Mouse (Mus musculus): ENCODE data around the gene Srpk2.
A peak's percentile ranks its signal among the peaks of the same experiment; 100 is the strongest.
"Not testable (repeated sequence)": the region's sequence is repeated elsewhere in the genome, so short reads cannot be mapped to it uniquely, and the experiment has no call there.

The Srpk2 gene

DNA sequence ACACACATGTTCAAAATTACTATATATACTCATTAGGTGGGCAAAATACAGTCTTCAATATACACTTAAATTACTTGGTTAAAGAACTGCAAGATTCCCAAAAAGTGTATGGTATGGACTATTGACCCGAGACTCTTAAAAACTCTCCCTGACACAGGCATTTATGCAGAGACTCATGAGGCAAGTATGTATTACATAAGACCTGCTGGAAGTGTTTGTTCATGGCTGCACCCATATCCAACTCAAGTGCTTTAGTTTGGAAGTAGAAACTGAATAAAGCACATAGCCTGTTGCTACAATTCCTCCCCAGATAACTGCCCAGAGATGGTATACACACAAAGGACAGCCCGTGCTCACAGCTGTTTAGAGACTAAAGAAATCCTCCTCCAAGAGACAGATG, 123.2 kb downstream of the Srpk2 start:
- no peak for DNase-seq

DNA sequence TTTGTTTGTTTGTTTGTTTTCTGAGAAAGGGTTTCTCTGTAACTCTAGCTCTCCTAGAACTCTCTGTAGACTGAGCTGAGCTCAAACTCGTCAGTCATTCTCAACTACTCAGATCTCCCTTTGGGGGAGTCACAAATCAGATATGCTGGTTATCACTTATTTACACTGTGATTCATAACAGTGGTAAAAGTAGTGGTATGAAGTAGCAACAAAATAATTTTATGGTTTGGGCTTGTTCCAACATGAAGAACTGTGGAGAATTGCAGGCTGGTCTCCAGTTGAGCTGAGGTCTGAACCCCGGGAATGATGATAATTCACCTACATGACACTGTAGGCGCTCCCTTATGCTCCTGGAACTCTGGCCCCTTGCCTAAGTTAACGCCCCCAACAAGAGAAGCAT, 124.2 kb downstream of the Srpk2 start:
- DNase-seq = no peak

DNA sequence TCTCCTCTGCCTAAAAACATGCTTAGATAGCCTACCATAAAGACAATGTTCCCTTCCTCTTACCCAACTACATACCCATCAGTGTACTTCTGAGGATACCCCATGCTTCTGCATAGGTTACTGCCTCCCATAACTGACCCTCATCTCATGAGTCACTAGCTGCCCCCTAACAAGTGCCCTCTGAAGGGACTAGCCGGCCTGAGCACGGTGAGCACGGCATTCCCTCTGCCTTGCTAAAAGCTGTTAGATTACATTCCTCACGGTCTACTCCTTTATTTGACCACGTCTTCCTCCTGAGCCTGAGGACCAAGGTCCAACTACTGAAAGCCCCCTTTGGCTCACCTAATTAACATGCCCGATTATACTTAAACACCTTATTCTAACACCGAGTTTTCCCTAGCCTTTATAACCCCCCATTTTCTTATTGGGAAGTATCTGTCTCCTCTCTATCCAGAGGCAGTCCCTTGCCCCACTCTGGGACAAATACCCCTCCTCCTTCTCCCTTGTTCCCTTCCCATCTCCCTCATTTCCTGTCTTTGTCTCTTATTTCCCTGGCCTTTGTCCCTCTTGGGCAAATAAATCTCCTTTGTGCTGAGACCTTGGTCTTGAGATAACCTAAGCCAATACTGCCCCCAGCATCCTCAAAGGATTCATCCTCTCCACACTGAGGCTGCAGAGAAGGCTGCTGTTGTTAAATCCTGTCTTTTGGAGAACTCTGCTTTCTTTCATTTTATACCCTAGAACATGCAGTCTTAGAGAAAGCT, 128.2 kb downstream of the Srpk2 start:
- DNase-seq = no peak

DNA sequence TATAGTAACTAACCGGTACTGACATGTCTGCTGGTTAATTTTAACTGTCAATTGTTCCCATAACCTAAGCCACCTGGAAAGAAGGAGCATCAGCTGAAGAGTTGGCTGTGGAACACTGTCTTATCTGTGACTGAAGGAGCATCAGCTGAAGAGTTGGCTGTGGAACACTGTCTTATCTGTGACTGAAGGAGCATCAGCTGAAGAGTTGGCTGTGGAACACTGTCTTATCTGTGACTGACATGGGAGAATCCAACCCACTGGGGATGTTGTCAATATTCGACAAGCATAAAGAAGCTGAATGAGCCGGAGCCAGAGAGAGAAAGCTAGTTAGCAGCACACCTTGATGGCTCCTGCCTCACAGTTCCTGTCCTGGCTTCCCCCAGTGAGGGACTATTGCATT, 131.1 kb downstream of the Srpk2 start:
- not testable (repeated sequence) for DNase-seq

DNA sequence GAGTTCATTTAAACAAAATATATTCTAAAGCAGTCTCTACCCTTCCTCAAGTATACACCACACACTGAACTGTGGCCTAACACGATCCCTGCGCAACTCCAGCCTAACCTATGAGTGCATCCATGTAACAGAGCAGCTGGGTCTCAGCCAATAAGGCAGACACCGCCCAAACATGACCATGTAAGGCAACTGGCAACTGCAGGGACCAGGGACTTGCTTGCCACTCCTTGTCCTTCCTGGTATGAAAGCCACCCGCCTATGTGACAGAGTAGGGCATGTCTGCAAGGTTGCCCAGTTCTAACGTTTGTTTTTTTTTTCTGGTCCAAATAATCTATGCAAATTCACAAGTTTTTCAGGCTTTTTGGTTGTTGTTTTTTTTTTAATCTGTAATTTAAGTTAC, 132.7 kb downstream of the Srpk2 start:
- DNase-seq = peak in 1 of 2 experiments; percentile 42

DNA sequence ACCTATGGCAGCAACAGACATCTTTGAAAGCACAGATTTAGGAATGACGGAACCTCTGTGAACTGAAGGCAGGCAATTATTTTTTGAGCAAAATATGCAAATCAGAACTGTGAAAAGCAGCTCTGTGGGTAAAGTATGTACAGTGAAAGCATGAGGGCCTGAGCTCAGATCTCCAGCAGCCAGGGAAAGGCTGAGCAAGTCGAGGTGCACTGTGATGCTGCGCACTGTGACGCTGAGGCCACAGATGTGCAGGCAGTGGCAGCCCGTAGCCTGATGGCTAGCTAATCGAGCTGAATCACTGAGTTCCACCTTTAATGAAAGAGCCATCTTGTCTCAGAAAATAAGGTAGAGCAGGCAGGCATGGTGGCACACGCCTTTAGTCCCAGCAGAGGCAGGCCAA, 148.7 kb downstream of the Srpk2 start:
- no peak for DNase-seq

DNA sequence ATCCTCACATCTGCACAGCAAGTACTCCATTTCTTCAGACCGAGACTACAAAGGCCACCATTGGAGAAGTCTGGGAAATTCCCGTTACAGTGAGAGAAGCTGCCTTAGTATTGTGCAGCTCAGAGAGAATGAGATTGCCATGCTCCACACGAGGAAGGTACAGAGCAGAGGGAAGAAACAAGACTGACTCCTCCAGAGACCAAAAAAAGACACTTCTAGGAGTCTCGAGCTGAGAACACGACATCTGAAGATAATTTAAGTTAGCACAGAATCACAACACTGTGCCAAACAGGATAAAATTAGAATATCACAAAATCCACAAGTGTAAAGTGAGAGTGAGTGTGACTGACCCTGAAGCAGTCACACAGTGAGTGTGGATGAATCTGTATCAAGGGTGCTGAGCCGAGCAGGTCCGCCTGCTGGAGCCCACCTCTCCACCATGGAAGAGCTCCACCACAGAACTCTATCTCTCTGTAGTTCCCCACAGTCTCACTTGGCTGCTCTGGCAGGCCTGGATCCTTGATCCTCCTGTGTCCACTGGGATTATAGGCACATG, 152.8 kb downstream of the Srpk2 start:
- DNase-seq = no peak

DNA sequence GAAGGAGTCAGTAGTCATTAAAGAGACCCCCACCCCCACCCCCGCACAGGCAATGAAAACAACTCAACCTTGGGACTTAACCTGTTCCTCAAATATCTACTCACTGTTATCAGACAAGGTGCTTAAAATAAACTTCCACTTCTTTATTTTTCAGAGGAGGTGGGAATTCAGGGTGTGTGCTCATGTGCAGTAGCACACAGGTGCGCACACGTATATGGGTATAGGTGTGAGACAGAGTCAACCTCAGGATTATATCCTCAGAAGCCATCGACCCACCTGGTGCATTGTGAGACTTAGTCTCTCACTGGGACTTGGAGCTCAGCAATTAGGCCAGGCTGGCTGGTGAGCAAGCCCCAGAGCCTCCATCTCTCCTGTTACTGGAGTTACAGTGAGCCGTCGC, 153.3 kb downstream of the Srpk2 start:
- DNase-seq = no peak

DNA sequence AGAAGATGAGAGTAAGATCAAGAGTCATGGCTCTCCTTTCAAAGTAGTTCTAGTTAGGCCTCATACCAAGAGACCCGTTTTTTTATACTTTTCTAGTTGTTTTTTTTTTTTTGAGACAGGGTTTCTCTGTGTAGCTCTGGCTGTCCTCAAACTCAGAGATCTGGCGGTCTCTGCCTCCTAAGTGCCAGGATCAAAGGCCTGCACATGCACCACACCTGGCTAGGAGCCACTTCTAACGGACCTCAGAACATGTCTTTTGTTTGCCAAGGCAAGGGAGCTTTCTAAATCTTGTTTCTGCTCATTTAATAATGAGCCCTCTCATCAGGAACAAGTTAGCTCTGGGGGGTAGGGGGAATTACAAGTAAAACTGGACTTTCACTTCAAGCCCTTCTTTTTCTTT, 159.8 kb downstream of the Srpk2 start:
- no peak for DNase-seq

DNA sequence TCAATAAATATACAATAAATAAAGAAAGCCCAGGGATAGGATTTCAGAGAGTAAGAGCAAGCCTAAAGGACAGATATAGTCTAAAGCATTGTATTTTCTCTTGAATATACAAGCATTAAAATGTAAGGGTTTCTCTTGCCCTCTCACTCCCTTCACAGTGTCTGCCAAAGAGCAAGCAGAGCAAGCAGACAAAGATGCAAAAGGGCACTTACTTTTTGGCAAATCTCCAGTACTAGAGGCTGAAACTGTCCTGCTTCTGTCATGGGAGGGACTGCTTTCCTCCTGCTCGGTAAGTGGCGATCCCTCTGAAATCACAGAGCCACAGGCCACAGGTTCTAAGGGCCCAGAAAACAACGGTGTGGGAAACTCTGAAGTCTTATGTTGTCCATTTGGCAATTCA, 160.5 kb downstream of the Srpk2 start:
- no peak for DNase-seq

DNA sequence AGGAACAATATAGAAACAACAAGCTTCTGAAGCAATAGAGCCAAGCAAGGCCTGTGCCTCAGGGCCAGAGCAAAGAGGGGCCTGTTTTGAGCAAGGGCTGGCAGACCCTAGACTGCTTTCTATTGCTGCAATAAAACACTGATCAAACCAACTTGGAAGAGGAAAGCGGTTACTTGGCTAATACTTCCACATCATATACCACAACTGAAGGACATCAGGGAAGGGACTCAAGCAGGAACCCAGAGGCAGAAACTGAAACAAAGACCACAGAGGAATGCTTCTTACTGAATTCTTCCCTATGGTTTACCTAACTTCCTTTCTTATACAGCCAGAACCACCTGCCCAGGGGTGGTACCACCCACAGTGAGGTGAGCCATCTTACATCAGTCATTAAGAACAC, 162.8 kb downstream of the Srpk2 start:
- no peak for DNase-seq

DNA sequence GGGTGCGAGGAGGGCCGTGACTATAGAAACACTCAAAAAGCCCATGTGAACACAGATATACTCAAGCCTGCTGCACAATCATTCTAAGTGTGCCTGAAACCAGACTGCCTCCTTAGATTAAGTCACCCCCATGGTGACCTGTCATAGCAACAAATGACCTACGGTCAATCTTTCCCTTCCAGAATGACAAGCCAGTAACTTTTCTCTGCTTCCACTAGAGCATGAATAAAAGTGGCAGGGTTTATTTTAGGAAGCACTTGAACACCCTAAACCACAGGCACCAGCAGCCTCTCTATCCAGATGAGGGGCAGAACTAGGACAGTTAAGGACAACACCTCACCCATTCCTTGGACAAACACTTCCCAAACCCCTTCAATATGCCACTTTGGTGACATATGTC, 164.7 kb downstream of the Srpk2 start:
- DNase-seq = no peak

DNA sequence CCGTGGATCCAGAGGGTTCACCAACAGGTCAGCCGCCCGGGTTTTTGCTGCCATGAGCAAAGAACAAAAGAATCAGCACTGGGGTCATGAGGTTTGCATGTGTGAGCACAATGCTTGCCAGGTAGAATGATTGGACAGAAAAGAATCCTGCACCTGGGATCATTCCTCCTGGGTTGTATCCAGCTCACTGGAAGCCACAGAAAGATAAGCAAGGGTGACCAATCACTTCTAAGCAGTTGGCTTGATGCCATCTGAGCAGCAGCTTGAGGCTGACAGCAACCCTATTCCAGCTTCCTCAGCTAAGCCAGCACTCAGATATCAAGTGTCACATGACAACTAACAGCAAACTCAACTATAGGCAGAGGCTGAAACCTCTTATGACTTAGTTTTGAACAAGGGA, 165.7 kb downstream of the Srpk2 start:
- peak; percentile 48 for DNase-seq

DNA sequence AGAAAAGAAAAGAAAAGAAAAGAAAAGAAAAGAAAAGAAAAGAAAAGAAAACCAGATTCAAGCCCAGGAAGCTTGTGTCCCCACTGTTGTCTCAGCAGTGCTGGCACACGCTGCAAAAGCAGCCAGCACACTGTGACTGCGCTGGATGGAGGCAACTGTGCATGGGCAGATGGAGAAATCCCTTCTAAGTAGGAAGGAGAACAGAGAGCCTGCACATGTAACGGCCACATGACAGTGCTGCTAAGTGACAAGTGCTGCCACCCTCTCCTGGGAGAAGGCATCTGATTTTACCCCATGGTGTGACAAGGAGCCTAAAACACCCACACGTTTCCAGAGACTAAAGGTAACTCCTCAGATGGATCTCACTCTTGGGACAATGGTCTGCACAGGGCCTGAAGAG, 166.6 kb downstream of the Srpk2 start:
- no peak for DNase-seq

DNA sequence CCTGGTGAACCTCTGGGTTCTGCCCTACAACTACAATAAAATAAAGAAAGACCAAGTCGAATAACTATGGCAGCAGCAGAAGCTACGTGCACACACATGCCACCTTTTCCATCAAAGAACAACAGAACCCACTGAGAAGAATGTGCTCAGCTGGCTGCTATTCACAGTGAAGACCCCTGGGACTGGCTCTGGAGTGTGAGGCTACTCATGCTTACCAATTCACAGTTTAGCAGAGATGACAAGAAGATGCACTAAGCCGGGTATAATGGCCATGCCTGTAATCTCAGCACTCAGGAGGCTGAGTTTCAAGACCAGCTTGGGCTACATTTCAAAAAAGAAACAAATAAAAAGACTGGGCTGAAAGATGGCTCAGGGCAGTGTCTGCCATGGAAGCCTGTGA, 167.5 kb downstream of the Srpk2 start:
- DNase-seq = no peak

DNA sequence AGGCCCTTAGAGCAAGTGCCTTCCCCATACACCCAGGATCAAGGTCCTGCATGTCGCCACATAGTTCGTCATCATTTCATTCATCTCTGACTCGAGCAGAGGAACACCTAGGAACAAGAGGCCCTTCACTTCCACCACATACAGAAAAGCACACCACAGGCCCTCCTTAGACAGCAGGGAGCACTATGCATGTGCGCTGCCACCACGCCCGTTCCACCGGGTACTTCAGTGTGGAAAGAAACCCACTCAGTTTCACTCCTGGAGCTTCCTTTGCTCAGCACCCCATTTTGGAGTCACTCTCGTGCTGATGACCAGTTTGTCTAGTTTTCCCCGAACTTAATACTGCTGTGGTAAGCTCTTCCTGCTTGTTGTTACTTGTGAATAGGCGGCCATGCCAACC, 169.4 kb downstream of the Srpk2 start:
- no peak for DNase-seq

DNA sequence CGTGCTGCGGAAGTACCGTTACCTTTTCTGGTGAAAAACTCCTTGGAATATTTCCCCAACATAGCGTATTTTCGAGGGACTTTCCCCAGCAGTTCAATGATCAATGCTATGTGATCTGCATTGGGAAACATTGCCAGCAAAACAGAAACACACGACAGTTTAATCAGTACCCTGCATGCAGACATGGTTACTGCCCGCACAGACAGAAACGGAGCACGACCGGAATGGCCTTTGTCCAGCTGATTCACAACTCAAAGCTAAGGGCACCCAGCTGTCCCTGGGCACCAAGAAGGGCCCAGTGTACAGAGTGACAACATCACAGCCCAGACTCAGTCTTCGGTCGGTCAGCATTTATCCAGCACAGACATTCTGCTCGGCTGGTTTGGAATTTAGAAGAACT, 170.9 kb downstream of the Srpk2 start:
- peak; percentile 29 to 67 for DNase-seq

DNA sequence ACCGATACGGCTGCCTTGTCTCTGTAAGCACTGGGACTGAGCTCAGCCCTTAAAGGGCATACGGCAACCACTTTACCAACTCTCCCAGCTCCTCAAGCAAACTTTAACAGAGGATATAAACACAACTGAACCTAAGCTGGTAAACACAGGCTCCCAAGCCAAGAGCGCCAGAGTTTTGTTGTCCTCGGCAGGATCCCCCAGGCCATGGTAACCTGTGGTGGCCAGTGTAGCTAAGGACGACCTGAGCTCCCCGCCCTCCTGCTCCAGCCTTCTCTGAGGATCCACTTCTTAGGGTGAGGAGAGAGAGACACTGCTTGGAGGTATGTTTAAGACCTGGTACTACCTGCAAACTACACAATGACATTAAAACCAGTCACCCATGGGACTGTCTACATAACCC, 171.9 kb downstream of the Srpk2 start:
- no peak for DNase-seq

DNA sequence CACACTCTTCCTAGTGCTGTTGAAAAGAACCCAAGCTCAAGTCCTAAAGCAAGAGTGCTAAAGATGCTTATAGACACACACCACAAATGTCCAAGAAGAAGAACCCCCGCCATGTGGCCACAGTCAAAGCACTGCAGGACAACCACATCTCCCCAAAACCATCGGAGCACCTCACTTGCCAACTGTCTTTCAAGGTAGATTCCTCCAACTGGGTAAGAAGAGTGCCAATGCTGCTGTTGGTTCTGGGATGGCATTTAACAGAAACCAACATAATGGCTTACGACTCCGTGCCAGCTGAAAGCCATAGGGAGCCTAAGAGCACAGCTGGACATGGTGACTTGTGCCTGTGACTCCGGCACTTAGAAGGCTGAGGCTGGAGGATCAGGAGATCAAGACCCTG, 173.0 kb downstream of the Srpk2 start:
- no peak for DNase-seq

DNA sequence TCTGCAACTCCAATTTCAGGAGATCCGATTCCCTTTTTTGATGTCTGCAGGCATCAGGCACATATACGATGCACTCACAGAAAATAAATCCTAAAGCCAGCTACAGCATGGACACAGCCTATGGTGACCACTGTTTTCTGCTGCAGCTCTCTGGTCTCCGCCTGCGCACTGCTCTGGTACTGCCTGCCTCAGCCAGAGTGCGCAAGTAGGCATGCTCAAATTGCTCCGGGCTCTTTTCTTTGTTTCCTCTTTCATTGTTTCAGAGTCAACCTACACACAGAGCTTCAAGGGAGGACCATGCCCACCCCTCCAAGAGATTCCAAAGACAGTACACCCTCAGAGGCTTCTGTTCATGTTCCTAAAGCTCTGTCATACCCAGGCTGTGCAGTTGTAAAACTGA, 175.8 kb downstream of the Srpk2 start:
- no peak for DNase-seq

DNA sequence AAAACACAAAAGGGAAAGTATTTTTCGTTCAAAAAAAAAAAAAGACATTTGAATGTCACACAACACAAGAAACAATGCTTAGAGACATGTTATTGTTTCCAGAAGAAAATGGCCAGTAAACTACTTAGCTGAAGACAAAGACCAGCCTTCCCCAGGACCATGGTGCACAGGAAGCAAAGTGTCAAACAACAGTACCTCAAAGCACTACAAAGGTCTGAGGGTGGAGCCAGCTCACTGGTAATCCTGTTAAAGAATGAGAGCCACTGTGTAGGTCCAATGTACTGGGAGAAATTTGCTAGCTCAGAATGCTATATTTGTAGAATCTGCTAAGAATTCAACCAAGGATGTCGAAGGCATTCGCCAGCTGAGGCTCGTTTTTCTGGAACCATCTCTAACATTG, 177.2 kb downstream of the Srpk2 start:
- DNase-seq = no peak

DNA sequence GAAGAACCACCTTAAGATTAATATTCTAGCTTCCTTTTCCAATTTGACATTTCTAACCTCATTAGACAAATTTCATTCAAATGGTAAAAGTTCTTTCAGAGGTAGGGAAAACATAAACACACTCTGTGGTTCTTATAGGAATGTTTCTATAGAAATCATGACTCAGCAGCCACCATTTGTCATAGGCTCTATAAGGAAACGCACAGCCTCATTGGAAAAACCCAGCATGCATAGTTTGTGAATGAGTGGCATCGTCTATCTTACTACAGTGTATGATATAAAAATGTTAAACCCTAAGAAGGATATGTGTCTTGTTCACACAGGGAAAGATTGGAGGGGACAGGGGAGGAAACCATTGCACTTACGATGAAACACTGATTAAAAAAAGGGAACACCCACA, 178.8 kb downstream of the Srpk2 start:
- DNase-seq = no peak

DNA sequence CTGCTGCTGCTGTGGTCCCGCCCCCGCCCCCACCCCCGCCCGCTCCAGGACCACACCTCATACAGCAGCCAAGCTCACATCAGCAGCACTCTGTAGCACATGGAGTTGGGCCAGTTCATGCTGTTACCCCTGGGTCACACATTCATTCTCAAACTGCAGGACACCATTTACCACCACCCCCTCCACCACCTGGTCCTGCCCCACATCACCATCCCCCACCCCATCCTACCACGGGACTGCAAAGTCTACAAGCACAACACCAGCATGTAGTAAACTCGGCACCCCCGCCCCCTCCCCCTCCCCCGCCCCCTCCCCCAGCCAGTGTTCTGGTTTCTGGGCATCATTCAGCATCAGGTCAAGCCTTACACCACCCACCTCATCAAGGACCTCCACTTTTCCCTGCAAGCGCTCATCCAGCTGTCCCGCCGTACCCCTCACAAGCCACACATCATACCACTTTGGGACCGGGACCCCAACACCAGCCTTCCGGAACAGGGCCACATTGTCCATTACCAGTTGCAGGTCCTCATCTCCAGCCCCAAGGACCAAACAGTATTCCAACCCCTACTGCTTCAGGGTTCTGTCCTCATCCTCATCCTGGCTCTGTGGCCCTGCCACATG, 182.0 kb downstream of the Srpk2 start:
- DNase-seq = peak in 1 of 2 experiments; percentile 37

DNA sequence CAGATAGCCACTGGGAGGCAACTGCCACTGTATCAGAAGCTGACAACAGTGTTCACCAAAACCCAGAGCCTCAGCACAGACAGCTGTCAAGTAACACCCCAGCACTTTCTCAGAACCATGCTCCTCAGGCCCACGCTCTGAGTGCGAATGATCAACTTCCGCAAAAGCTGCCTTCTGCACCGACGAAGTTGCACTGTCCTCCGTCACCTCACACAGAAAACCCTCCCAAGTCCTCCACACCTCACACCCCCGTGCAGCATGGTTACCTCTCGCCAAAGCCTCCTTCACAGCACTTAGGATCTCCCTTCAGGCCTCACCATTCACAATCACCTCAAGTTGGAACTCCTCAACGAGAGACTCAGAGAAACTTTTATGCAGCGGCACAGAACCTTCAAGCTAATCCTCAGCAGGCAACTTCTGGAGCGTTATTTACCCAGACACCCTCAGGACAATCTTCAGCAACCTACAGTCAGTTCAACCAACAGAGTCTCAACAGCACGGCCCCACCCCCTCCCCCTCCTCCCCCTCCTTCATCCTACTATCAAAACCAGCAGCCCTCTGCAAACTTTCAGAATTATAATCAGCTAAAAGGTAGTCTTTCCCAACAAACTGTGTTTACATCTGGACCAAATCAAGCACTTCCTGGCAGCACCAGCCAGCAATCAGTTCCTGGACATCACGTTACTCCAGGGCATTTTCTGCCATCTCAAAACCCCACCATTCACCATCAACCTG, 182.7 kb downstream of the Srpk2 start:
- no peak for DNase-seq

Data from kidney, postnatal 25 days (tissue).